Mouse (Mus musculus) common myeloid progenitor, adult 5-6 weeks (primary cell): ENCODE measurements around the gene Pnmal1. TPM values are rescaled to one million over a fixed set of nuclear protein-coding genes. Genes with fewer than 3 reads are reported as not detected.
A peak's percentile ranks its signal among the peaks of the same experiment; 100 is the strongest.
"Not testable (repeated sequence)": the region's sequence is repeated elsewhere in the genome, so short reads cannot be mapped to it uniquely, and the experiment has no call there.

Source experiments
- ATAC-seq: replicated peaks from 2 replicates; pipeline ENCODE4 v1.8.0; 2016; ENCODE audit warnings: low read depth, mild to moderate bottlenecking, moderate TSS enrichment, inconsistent platforms; ENCODE audit not compliant: poor library complexity, severe bottlenecking
- total RNA-seq: library from RNA; stranded (forward); fragments of 200-1000, 187-1606 nt; gene quantifications from 2 replicates; pipeline ENCODE4 v1.2.3, GENCODE M21; 2017

Pnmal1 gene
- total RNA-seq, 1 experiment from 2014 or later: 0.09 TPM

GRCm38 (mm10) chr7:16949908-16950841 is 9.3 kb upstream of the Pnmal1 start:
- peak; percentile 70 for ATAC-seq

DNA sequence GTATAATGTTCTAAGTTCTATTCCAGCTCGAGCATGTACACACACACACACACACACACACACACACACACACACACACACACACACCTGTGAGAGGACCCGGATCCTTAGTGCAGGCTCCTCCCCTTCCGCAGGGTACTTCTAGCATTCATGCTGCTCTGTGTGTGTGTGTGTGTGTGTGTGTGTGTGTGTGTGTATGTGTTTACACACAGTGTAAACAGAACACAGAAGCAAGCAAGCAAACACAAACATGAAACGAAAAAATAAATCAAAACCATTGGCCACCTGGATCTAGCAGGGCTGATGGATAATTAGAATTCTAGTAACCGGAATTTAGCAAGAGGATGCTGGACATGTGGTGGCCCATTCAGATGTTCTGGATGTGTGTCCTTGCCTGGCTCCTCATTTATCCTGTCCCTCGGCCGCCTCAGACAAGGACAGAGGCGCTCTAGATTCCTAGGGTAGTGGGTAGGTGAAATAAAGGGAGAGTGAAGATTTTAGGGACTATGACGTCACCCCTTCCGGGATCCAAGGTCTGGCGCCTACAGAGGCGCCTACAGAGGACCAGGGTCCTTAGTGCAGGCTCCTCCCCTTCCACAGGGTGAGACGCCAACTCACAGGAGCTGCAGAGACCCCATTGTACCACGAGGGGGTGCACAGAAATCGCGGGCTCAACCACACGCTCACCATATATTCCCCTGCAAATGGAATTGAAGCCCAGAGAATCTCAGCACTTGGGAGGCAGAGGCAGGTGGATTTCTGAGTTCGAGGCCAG is 8.4 kb upstream of the Pnmal1 start:
- ATAC-seq: peak; percentile 89

DNA sequence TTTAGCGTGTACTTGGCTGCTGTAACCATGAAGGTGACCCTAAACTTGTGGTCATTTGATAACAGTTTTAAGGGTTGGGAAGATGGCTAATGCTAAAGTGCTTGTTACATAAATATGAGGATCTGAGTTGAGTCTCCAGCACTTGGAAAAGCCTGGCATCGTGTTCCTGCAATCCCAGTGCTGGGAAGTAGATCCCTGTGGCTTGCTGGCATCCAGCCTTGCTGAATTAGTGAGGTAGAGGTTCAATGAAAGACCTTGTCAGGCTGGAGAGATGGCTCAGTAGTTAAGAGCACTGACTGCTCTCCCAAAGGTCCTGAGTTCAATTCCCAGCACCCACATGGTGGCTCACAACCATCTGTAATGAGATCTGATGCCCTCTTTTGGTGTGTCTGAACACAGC is 5.7 kb upstream of the Pnmal1 start:
- not testable (repeated sequence) for ATAC-seq

GRCm38 (mm10) chr7:16955712-16956111 is 3.8 kb upstream of the Pnmal1 start:
- ATAC-seq: no peak; the same call in 1 of the 2 replicates

- no peak for ATAC-seq
Measured at GRCm38 (mm10) chr7:16956410-16957265, 2.8 kb upstream of the Pnmal1 start.

DNA sequence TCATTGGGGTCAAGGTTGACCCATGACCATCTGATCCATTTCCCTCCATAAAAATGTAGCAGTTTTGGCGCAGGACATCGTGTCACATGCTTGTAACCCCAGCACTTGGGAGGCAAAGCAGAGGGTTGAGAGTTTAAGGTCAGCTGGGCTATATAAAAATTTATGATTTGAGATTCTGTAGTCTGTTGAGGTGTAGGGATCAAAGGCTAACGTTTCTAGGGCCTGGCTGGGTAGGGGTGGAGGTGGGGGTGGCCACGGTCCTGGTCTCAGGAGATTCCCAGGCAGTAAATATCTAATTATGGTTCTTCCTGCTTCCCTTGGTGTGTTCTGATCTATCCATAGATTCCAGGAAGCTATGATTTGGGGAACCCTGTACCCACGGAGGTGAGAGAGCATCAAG is 2.2 kb downstream of the Pnmal1 start:
- no peak for ATAC-seq

GRCm38 (mm10) chr7:16968414-16968813 is 8.9 kb downstream of the Pnmal1 start:
- ATAC-seq: no peak

- peak; percentile 45 for ATAC-seq
Measured at GRCm38 (mm10) chr7:16971160-16971559, 11.7 kb downstream of the Pnmal1 start.

DNA sequence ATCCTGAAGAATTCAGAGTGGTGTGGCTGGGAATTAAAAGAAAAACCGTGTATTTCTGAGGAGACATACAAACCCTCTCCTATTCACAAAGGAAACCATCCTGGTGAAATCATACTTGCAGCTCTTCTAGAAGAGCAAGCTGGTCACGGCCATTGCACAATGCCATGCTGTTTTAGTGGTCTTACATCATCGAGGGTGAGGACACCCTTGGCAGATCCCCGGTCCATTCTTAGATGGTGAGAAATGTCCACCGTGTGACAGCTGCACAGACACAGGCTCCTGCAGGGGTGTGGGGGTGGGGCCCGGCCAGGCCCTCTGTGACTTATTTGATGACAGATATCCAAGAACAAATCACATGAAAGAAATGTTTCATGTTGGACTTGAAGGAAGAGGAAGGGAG is 14.5 kb downstream of the Pnmal1 start:
- ATAC-seq: peak; percentile 83

DNA sequence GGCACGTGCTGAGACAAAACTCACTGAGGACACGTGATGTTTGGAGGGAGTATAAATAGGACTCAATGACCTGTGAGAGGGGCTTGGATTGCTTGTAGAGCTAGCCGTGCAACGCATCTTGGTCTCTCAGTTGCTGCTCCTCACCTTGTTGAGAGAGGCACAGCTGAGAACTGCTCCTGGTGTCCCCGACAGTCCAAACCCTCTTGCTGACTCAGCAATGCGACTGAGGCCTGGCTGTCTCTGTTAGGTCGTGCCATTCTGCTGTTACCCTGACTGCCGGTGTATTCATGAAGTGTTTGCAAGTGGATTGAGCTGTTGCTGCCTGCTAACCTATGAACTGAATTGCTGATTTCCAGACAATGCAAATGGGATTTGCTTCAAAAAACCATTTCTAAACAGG is 16.8 kb downstream of the Pnmal1 start:
- ATAC-seq: no peak

DNA sequence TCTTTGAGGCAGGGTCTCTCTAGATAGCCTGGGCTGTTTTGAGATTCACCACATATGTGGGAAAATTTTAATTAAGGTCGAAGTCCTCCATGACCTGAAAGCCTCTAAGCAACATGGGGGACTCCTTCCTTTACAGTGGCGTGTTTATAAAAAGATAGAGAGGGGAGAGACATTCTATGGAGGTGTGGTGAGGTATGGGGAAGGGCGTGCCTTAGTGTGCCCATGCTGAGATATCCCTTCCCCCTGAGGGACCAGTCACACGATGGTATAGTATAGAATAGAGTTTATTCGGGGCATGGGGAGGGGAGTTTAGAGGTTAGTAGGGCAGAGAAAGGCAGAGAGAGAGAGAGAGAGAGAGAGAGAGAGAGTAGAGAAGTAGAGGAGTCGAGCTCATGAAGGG is 18.7 kb downstream of the Pnmal1 start:
- ATAC-seq: no peak

DNA sequence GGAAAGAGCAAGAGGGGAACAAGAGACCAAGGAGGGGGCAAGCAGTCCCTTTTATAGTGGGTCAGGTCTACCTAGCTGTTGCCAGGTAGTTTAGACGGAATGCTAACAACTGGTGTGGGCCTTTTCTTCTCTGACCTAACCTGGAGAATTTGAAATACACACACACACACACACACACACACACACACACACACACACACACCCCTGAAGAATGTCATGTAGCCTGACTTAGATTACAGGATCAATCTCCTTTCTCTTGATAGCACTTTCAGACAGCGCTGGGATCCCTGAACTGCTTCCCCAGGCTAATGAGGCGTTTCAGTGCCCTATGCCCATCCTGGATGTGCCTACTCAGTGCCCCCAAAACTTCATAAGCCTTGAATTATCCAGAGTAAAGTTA is 19.1 kb downstream of the Pnmal1 start:
- no peak for ATAC-seq

GRCm38 (mm10) chr7:16980348-16980747 is 20.9 kb downstream of the Pnmal1 start:
- ATAC-seq: peak; percentile 67

GRCm38 (mm10) chr7:16982859-16983568 is 23.5 kb downstream of the Pnmal1 start, which contains the start of gene Gm42372:
Gene Gm42372, plus strand, starts transcription at chr7:16983086.
- ATAC-seq: peak; percentile 68

GRCm38 (mm10) chr7:16987541-16988149 is 28.2 kb downstream of the Pnmal1 start:
- no peak for ATAC-seq

DNA sequence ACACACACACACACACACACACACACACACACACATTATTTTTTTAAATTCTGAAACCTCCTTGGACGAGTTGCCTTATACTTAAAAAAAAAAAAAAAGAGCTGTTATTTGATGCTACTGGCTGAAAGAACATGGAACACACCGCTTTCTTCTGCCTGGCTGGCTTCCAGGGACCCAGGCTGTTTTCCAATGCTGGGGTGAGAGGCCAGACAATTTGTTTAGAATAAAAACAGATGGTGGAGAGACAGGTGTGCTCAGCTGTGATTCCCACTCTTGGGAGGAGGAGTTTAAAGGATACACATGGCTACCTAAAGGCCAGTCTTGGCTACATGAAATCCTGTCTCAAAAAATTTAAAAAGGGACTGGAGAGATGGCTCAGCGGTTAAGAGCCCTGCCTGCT is 28.9 kb downstream of the Pnmal1 start:
- no peak for ATAC-seq

DNA sequence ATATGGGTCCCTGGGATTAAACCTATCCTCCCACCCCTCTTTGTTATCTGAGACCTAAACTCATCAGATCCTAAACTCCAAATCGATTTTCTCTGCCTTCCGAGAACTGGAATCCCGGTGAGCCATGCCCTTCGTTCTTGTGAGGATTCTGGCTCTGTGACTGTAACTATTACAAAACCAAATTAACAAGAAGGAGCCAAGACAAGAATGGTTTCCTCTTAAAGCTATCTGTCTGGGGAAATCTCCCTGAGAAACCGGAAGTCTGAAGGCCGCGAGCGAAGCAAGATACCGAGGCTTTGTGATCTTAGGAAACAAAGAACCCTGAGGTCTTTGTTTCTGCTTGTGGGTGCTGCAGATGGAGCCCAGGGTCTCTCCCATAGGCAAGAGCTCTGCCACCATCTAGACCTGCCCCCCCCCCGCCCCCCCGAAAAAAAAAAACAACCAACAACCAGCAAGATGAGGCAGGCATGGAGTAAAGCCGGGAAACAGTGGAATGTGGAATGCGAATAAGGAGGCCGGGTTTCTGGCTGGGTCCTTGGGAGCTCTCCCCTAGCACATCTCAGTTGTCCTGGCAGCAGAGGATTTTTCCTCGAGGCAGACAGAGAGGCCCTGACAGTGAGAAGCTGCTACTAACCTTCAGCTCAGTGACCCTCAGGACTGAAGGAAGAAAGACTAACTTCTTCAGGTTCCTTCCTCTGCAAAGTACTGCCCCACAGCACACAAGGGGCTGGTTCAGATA is 30.7 kb downstream of the Pnmal1 start:
- peak; percentile 33 for ATAC-seq

DNA sequence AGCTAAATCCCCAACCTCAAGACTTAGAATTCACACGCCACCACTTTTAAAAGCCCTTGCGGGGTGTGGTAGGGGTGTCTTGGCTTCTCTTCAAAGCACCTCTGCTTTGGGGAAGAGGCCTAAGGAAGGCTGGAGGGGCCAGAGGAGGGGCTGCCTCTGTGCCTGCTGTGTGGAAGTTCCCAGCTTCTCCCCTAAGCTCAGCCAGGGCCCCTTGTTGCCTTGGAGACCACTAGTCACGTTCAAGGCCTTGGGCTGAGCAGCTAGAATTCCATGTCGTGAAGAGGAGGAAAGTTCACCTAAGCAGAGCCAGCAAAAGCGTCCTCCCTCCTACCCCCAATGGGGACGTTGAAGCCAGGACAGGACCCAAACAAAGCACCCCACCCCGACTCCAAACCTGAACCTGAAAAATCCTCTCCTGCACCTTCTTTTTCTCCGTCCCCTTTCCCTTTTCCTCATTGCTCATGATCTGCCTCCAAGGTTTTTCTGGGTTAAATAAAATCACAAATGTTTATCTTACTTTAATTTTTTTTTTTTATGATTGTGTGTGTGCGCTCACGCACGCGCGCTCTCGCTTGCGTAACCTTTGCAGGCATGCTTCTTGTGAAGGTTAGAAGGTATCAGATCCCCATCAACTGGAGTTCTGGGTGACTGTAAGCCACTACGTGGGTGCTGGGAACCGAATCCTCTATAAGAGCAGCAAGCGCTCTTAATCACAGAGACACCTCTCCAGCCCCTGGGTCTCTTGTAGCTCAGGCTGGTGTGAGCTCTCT is 32.4 kb downstream of the Pnmal1 start:
- peak; percentile 6; the same call in 1 of the 2 replicates for ATAC-seq
